Mouse (Mus musculus): ENCODE measurements around the gene Arl3. TPM values are rescaled to one million over a fixed set of nuclear protein-coding genes. Genes with fewer than 3 reads are reported as not detected.
A peak's percentile ranks its signal among the peaks of the same experiment; 100 is the strongest.
"Not testable (repeated sequence)": the region's sequence is repeated elsewhere in the genome, so short reads cannot be mapped to it uniquely, and the experiment has no call there.

The Arl3 gene
- total RNA-seq, 2 experiments from 2014 or later: 111 to 121 TPM

- DNase-seq (ENCODE audit: low spot score in 2 of 2): no peak
Measured at GRCm38 (mm10) chr19:46592751-46593439, 19.9 kb upstream of the Arl3 start.

- no peak for DNase-seq (ENCODE audit: low spot score in 2 of 2)
Measured at GRCm38 (mm10) chr19:46591575-46591974, 18.6 kb upstream of the Arl3 start.

- DNase-seq (ENCODE audit: low spot score in 2 of 2): peak; percentile 79 to 82
Measured at GRCm38 (mm10) chr19:46587823-46588508, 15.0 kb upstream of the Arl3 start.

GRCm38 (mm10) chr19:46575196-46575595 is 2.2 kb upstream of the Arl3 start:
- no peak for DNase-seq (ENCODE audit: low spot score in 2 of 2)

GRCm38 (mm10) chr19:46573990-46574389 is 992 bp upstream of the Arl3 start:
- no peak for DNase-seq (ENCODE audit: low spot score in 2 of 2)

GRCm38 (mm10) chr19:46572548-46572947 is 450 bp downstream of the Arl3 start:
- DNase-seq (ENCODE audit: low spot score in 2 of 2): no peak

GRCm38 (mm10) chr19:46571878-46572244 is 1.1 kb downstream of the Arl3 start:
- no peak for DNase-seq (ENCODE audit: low spot score in 2 of 2)

- DNase-seq (ENCODE audit: low spot score in 2 of 2): not testable (repeated sequence)
Measured at GRCm38 (mm10) chr19:46571211-46571877, 1.7 kb downstream of the Arl3 start.

GRCm38 (mm10) chr19:46564043-46564462 is 8.9 kb downstream of the Arl3 start:
- no peak for DNase-seq (ENCODE audit: low spot score in 2 of 2)

GRCm38 (mm10) chr19:46563603-46564002 is 9.4 kb downstream of the Arl3 start:
- DNase-seq (ENCODE audit: low spot score in 2 of 2): no peak

GRCm38 (mm10) chr19:46562581-46563515 is 10.2 kb downstream of the Arl3 start:
- no peak for DNase-seq (ENCODE audit: low spot score in 2 of 2)

- peak; percentile 43 to 73 for DNase-seq (ENCODE audit: low spot score in 2 of 2)
Measured at GRCm38 (mm10) chr19:46562132-46562531, 10.9 kb downstream of the Arl3 start.

- no peak for DNase-seq (ENCODE audit: low spot score in 2 of 2)
Measured at GRCm38 (mm10) chr19:46558631-46559030, 14.4 kb downstream of the Arl3 start.

- no peak for DNase-seq (ENCODE audit: low spot score in 2 of 2)
Measured at GRCm38 (mm10) chr19:46558009-46558408, 15.0 kb downstream of the Arl3 start.

- peak in 1 of 2 experiments; percentile 64 for DNase-seq (ENCODE audit: low spot score in 2 of 2)
Measured at GRCm38 (mm10) chr19:46553541-46553955, 19.4 kb downstream of the Arl3 start.

- no peak for DNase-seq (ENCODE audit: low spot score in 2 of 2)
Measured at GRCm38 (mm10) chr19:46552496-46552895, 20.5 kb downstream of the Arl3 start.

GRCm38 (mm10) chr19:46550385-46550784 is 22.6 kb downstream of the Arl3 start:
- DNase-seq (ENCODE audit: low spot score in 2 of 2): no peak

GRCm38 (mm10) chr19:46548110-46548509 is 24.9 kb downstream of the Arl3 start:
- DNase-seq (ENCODE audit: low spot score in 2 of 2): no peak

- no peak for DNase-seq (ENCODE audit: low spot score in 2 of 2)
Measured at GRCm38 (mm10) chr19:46547565-46547964, 25.4 kb downstream of the Arl3 start.

GRCm38 (mm10) chr19:46542750-46543149 is 30.2 kb downstream of the Arl3 start:
- DNase-seq (ENCODE audit: low spot score in 2 of 2): no peak

GRCm38 (mm10) chr19:46538213-46538612 is 34.8 kb downstream of the Arl3 start:
- DNase-seq (ENCODE audit: low spot score in 2 of 2): no peak

Data from layer of hippocampus, postnatal 14 days (tissue).